In genomic region chr11:84525421-84526274, GRCm38 (mm10) we compare ENCODE assay signal across 9 mouse cellular contexts. TPM values are rescaled to one million over a fixed set of nuclear protein-coding genes. Genes with fewer than 3 reads are reported as not detected.
DNase-seq lines count a peak whose midpoint lies in the region; ATAC-seq and TF ChIP-seq lines count a peak whose summit lies in the region.
"Had no signal": no experiment of that assay in that cellular context is flagged by ENCODE, and none has a peak within 500 bp of the region (broad histone marks: within the 10 kb centered on the region; RNA-seq: fewer than 3 reads in every experiment).

TSS of gene Lhx1 (minus strand) at chr11:84525535.

- ATAC-seq in limb, embryonic 13.5 days (ENCODE audit: low FRiP score, low read depth), result 0 out of 2 replicates have a peak, but pooled peaks have one; percentile 25
- ATAC-seq in stomach, embryonic 14.5 days (ENCODE audit: insufficient number of reproducible peaks, insufficient read depth, low FRiP score, low read depth), result peak; percentile 37; the same call in 1 of the 2 replicates

- no peak for TF ChIP-seq CTCF in thymus, adult 2 months (IDR thresholded peaks at IDR 0.05; ENCODE audit: borderline replicate concordance, control insufficient read depth, extremely low read depth, insufficient read depth, low read length, poor library complexity)

- H3K27ac ChIP-seq in thymus, adult 2 months (ENCODE audit: control insufficient read depth, insufficient read depth, low read length), result no peak within 1 kb of the TSS
- H3K27ac ChIP-seq in hindbrain, embryonic 10.5 days, result peak within 1 kb of the TSS; percentile 77
- no peak within 1 kb of the TSS for H3K27ac ChIP-seq in limb, embryonic 13.5 days
- no peak within 1 kb of the TSS for H3K27ac ChIP-seq in stomach, embryonic 14.5 days (ENCODE audit: low read length)

- H3K4me3 ChIP-seq in thymus, adult 2 months (ENCODE audit: control insufficient read depth, insufficient read depth, low read length), result peak within 1 kb of the TSS; percentile 34
- peak within 1 kb of the TSS; percentile 65 for H3K4me3 ChIP-seq in hindbrain, embryonic 10.5 days
- H3K4me3 ChIP-seq in limb, embryonic 13.5 days, result peak within 1 kb of the TSS; percentile 49
- peak within 1 kb of the TSS; percentile 42 for H3K4me3 ChIP-seq in stomach, embryonic 14.5 days (ENCODE audit: low read depth, low read length)

- DNase-seq in thymus, adult 2 months, result peak; percentile 16
- no peak for DNase-seq in thymus, adult 18-20 months
- peak; percentile 72 to 88 for DNase-seq in cerebellum, postnatal 4 days (ENCODE audit: low spot score in 2 of 2)
- DNase-seq in hindbrain, embryonic 10.5 days (ENCODE audit: low spot score), result peak; percentile 88
- DNase-seq in urinary bladder, postnatal 14 days (ENCODE audit: low spot score), result no peak
- DNase-seq in left cerebral cortex, adult 18-20 months (ENCODE audit: low spot score in 2 of 2), result no peak

- H3K9me3 ChIP-seq in hindbrain, embryonic 10.5 days, result 0 out of 2 replicates have a peak, but pooled peaks cover 4% of the 10 kb centered on the region
- H3K9me3 ChIP-seq in limb, embryonic 13.5 days, result no peaks in the 10 kb centered on the region
- H3K9me3 ChIP-seq in stomach, embryonic 14.5 days (ENCODE audit: control insufficient read depth, low read depth, low read length), result no peaks in the 10 kb centered on the region

- peak within 1 kb of the TSS; percentile 45 for H3K9ac ChIP-seq in limb, embryonic 13.5 days
- no peak within 1 kb of the TSS for H3K9ac ChIP-seq in stomach, embryonic 14.5 days (replicated peaks; ENCODE audit: low read depth, low read length)

- H3K4me1 ChIP-seq in thymus, adult 2 months (replicated peaks; ENCODE audit: control insufficient read depth, insufficient read depth, low read length), result peaks cover 14% of the 10 kb centered on the region
- H3K4me1 ChIP-seq in hindbrain, embryonic 10.5 days (replicated peaks), result peaks cover 55% of the 10 kb centered on the region
- H3K4me1 ChIP-seq in limb, embryonic 13.5 days, result peaks cover 48% of the 10 kb centered on the region
- peaks cover 27% of the 10 kb centered on the region for H3K4me1 ChIP-seq in stomach, embryonic 14.5 days (ENCODE audit: control insufficient read depth, insufficient read depth, low read length)

- H3K4me2 ChIP-seq in limb, embryonic 13.5 days (replicated peaks), result peak within 1 kb of the TSS; percentile 85
- peak within 1 kb of the TSS; percentile 71 for H3K4me2 ChIP-seq in stomach, embryonic 14.5 days (replicated peaks; ENCODE audit: low read depth, low read length)

- no peaks in the 10 kb centered on the region for H3K36me3 ChIP-seq in thymus, adult 2 months (ENCODE audit: control insufficient read depth, insufficient read depth, low read length)
- H3K36me3 ChIP-seq in hindbrain, embryonic 10.5 days, result 0 out of 2 replicates have a peak, but pooled peaks cover 2% of the 10 kb centered on the region
- no peaks in the 10 kb centered on the region for H3K36me3 ChIP-seq in limb, embryonic 13.5 days
- H3K36me3 ChIP-seq in stomach, embryonic 14.5 days (ENCODE audit: control insufficient read depth, insufficient read depth, low read length), result no peaks in the 10 kb centered on the region

- TF ChIP-seq POLR2A in thymus, adult 2 months (IDR thresholded peaks at IDR 0.05; ENCODE audit: control insufficient read depth, extremely low read depth, insufficient read depth, low read length, poor library complexity), result no peak

- 2% methylated on average over 64 of the region's 64 CpGs for WGBS in thymus, adult 2 months
- under 1% methylated on average over 64 of the region's 64 CpGs for WGBS in hindbrain, embryonic 10.5 days
- under 1% methylated on average over 64 of the region's 64 CpGs for WGBS in limb, embryonic 13.5 days
- under 1% methylated on average over 64 of the region's 64 CpGs for WGBS in stomach, embryonic 14.5 days

- H3K27me3 ChIP-seq in thymus, adult 2 months (ENCODE audit: control insufficient read depth, insufficient read depth, low read length), result peaks cover 63% of the 10 kb centered on the region
- H3K27me3 ChIP-seq in hindbrain, embryonic 10.5 days (ENCODE audit: insufficient read depth, poor library complexity, severe bottlenecking), result peaks cover 100% of the 10 kb centered on the region
- H3K27me3 ChIP-seq in limb, embryonic 13.5 days, result peaks cover 99% of the 10 kb centered on the region
- H3K27me3 ChIP-seq in stomach, embryonic 14.5 days (ENCODE audit: control insufficient read depth, insufficient read depth, low read length), result peaks cover 84% of the 10 kb centered on the region

RNA-seq across cellular contexts. Expression of gene Lhx1, which starts in this region (rescaled TPM):
- polyA plus RNA-seq in thymus, adult 2 months (2012; rRNA removed), result 0.04 and 0.13 TPM in 2 replicates
- 9.8 and 30.5 TPM in 2 replicates for polyA plus RNA-seq in hindbrain, embryonic 10.5 days (2016; fragmentation: Nextera tagmentation; extraction: Ambion mirVana)
- polyA plus RNA-seq in limb, embryonic 13.5 days (2015; fragmentation: Nextera tagmentation; extraction: Ambion mirVana), result 0.06 and 0.17 TPM in 2 replicates
- 0.06 TPM in 1 of 2 replicates, not detected in the other for polyA plus RNA-seq in stomach, embryonic 14.5 days (2014; fragmentation: Nextera tagmentation; extraction: Ambion mirVana)
- total RNA-seq in left cerebral cortex, adult 18-20 months (2021), result not detected
- total RNA-seq: common myeloid progenitor, adult 5-6 weeks had no signal

Comparison
In these comparisons a context has a peak if more than half of its experiments do, and no peak if none do; other contexts are left out.
1. Peak in DNase-seq and H3K4me3 ChIP-seq in thymus, adult 2 months; RNA of the gene not detected or under 1 TPM.
2. Peak in ATAC-seq, H3K4me3 ChIP-seq, H3K9ac ChIP-seq and H3K4me2 ChIP-seq in limb, embryonic 13.5 days; RNA of the gene not detected or under 1 TPM.
3. Peak in ATAC-seq, H3K4me3 ChIP-seq and H3K4me2 ChIP-seq in stomach, embryonic 14.5 days; RNA of the gene not detected or under 1 TPM.
4. DNase-seq: peak in cerebellum, postnatal 4 days (2 of 2) and hindbrain, embryonic 10.5 days (single experiment); none in thymus, adult 18-20 months (0 of 2), urinary bladder, postnatal 14 days (single experiment) and left cerebral cortex, adult 18-20 months (0 of 2).
5. Peak in every context shown above with its lines, with median percentiles within 50 percentile points of each other: H3K4me3 ChIP-seq.